Mouse (Mus musculus) frontal cortex, postnatal 10 days (tissue): Measurements from ENCODE around the gene Tmem97.
"Not testable (repeated sequence)": the region's sequence is repeated elsewhere in the genome, so short reads cannot be mapped to it uniquely, and the experiment has no call there.

Experiments used
- DNase-seq, 2 experiments: peaks; one replicate each; pipeline ENCODE4 v3.0.0; 2022; ENCODE audit warnings: low spot score in 2 of 2, mixed read lengths in 1 of 2

Tmem97 gene

DNA sequence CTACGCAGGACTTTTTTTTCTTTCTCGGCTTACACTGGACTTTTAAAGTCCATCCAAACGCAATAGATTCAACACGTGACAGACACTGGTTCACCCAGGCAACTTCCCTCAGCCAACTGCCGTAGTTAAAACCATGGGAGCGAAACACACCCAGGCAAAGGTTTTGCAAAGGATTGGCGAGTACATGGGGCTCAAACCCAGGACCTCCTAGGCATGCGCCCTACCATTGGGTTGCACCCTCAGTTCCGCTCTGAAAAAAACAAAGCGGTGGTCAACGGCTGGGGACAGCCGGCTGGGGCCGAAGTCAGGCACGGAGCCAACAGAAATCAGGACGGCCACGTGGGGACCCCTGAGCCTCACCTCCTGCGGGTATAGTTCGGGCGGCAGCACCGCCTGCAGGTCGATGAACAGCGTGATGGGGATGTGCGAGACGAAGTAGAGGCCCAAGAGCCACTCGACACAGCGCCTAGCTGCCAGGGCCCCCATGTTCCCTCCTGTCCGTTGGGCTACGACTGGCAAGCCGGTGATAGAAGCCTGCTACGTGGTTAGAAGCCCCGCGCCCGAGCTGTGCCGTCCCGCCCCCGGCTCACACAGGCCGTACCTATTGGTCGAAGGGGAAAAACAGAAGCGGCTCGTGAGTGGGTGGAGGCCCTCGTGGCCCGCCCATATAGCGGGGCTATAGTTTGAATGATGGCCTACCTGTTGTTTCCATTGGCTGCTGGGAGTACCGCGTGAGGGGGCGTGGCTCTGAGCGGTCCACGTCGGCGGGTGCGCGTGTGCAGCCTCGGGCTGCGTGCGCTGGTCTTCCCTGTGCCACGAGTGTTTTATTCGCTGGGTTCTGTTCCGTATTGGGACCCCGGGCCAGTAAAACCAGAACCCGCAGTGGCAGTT is at the start of gene Tmem97:
Gene Tmem97, minus strand, starts transcription at position 610 of the 891 bp plus-strand sequence.
- DNase-seq = peak; percentile 96 to 98

- no peak for DNase-seq
Measured at GRCm38 (mm10) chr11:78600051-78600450, 49.5 kb upstream of the Tmem97 start.

DNA sequence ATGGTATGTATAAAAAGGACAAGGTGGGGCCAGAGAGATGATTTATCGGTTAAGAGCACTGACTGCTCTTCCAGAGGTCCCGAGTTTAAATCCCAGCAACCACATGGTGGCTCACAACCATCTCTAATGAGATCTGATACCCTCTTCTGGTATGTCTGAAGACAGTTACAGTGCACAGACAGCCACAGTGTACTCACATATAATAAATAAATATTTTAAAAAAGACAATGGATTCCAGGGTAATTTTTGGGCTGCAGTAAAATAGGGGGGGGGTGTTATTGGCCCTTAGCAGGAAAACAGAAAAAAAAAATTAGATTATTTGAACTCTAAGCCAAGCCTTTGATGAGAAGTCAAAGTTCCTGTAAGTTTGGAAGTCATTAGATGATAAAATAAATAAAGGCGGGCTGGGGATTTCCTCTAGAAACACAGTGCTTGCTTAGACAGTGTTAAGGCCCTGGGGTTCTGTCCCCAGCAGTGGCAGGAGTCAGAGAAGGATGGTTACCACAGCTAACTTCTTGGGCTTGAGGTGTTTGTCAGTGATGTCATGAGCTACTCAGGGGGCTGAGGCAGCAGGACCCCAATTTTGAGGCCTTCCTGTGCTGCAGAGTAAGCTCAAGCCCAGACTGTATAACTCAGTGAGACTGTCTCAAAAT is 48.3 kb upstream of the Tmem97 start:
- DNase-seq = no peak

DNA sequence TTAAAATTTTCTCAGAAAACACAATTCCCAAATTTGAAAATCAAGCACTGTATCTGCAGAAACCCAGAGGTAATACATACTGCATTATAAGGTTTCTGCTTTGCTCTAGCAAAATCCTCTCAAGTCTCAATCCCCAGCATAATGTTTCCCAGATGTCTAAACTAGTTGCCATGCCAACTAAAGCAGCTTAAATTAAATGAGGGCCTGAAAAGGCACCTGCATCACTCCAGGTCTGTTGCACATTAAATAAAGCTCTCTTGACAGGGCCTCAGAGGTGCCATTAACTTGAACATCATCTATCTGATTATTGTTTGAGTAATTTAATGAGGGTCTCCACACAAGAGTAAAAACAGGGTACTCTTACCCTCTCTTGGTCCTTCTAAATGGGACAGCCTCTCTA is 46.2 kb upstream of the Tmem97 start:
- no peak for DNase-seq

- no peak for DNase-seq
Measured at GRCm38 (mm10) chr11:78595773-78596172, 45.2 kb upstream of the Tmem97 start.

DNA sequence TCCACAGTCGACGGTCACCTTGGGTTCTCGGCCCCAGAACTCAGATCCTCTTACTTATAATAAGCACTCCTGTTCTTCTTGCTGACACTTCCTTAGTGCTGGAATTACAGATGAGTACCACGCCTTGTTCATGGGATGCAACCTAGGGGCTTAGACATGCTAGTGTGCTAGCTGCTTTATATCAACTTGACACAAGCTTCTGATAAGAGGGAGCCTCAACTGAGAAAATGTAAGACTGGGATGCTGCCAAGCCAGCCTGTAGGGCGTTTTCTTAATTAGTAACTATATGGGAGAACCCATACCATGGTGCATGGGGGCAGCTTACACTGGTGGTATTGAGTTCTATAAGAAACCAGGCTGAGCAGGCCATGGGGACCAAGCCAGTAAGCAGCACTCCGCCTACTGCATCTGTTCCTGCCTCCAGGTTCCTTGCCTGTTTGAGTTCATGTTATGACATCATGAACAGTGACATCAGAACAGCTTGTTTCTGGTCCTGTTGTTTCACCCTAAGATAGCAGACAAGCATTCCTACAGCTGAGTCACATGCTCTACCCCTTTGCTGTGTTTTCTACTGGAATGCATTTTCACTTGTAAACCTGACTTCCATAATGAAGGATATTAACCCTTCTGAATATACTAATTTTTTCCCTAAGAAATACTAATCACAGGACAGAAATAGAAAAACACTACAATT is 43.8 kb upstream of the Tmem97 start:
- DNase-seq = no peak

- DNase-seq = not testable (repeated sequence)
Measured at GRCm38 (mm10) chr11:78587677-78588076, 37.1 kb upstream of the Tmem97 start.

DNA sequence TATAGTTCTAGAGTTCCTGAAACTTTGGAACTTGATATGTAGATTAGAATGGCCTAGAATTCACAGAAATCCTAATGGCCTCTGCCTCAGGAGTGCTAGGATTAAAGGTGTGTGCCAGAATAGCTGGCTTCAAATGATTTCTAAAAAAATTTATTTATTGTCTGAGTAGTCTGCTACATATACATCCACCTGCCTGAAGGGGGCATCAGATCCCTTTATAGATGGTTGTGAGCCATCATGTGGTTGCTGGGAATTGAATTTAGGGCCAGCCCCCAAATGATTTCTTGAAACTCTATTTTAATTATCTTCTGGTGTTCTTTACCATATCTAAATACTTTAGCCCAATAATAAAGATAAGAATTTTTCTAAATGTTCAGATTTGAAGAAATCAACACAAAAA is 35.5 kb upstream of the Tmem97 start:
- no peak for DNase-seq

DNA sequence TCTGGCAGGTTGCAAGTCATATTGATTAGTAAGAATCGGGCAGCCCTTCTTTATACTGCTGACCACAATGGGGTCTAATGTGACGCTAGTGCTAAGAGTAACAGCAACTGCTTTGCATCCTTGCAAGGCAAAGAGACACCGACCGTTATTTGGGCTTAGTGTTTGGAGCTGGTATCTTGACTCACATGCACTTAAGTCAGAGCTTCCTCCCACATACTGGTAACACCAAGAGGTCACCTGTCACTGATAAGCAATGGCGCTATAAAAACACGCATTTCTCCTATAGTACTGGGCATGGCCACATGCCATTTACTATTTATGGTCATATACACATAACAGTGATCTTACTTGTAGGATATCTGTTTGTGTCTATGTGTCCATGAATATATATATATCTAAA is 32.3 kb upstream of the Tmem97 start:
- no peak for DNase-seq

DNA sequence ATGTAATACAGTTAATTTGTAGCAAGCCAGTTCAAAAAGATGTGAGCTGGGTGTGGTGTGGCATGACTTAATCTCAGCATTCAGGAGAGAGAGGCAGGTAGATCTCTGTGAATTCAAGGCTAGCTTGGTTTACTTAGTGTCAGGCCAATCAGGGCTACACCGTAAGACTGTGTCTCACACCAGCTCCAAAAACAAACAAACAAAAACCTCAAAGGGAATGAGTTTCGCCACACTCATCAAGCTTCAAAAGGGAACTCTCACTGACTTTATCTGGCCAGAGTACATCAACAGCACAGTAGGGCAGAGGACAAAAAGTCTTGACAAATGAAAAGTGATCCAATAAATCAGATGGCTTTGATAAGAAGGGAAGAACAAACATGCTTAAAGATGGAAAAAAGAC is 24.4 kb upstream of the Tmem97 start:
- DNase-seq = no peak

GRCm38 (mm10) chr11:78574536-78574935 is 24.0 kb upstream of the Tmem97 start:
- DNase-seq = no peak

- not testable (repeated sequence) for DNase-seq
Measured at GRCm38 (mm10) chr11:78574031-78574430, 23.5 kb upstream of the Tmem97 start.

DNA sequence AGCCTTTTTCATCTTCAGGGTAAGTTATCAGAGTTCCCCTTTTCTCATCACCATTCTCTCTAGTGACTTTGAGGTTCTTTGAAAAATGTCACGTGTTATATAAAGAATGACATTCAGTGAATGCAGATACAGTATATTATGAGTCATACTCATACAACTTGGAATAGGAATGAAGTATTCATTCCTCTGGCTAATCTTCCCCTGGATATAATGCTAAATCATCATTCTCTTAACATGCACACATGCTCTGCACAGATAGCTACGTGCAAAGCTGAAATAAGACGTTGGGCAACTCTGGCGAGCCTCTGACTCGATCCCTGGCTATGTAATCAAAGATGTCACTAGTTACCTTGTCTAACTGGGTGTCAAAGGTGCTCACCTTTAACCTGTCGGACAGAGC is 21.3 kb upstream of the Tmem97 start:
- DNase-seq = no peak

- DNase-seq = no peak
Measured at GRCm38 (mm10) chr11:78571441-78571840, 20.9 kb upstream of the Tmem97 start.

GRCm38 (mm10) chr11:78569806-78570205 is 19.2 kb upstream of the Tmem97 start:
- no peak for DNase-seq

- DNase-seq = no peak
Measured at GRCm38 (mm10) chr11:78568827-78569226, 18.2 kb upstream of the Tmem97 start.

DNA sequence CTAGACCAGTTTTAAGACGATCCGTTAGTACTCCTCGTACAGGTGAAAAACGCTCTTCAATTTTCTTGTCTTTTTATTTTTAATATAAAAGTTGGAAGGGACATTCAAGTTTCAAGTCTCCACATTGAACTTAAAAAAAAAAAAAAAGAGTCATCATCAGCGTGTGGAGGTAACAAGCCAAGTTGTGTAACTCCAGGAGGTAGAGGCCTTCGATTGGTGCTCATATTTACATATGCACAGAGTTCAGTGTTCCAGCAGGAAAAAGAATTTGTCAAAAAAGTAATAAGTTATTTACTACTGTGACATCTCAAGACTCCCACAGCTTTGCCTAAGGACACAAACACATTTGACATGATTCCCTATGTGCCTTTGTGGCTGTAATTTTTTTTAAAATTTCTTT is 17.0 kb upstream of the Tmem97 start:
- no peak for DNase-seq

DNA sequence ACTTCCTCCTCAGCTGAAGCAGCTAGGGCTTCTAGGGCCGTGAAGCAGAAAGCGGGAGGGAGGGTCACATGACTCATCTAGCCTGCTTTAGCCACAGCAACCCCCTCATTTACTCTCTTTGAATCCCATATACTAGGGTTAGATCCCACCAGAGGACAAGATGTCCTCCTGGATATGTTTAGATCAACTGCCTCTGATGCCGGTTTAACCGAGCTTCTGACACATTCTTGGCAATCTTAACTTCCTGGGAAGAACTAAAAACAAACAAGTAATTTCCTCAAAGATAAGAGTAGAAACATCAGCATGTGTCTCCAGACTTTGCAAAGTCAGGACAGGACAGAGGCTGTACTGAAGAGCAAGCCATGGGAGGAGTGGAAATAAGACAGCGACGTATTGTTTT is 16.2 kb upstream of the Tmem97 start:
- no peak for DNase-seq

GRCm38 (mm10) chr11:78560447-78560846 is 9.9 kb upstream of the Tmem97 start:
- DNase-seq = peak; percentile 57 to 72

DNA sequence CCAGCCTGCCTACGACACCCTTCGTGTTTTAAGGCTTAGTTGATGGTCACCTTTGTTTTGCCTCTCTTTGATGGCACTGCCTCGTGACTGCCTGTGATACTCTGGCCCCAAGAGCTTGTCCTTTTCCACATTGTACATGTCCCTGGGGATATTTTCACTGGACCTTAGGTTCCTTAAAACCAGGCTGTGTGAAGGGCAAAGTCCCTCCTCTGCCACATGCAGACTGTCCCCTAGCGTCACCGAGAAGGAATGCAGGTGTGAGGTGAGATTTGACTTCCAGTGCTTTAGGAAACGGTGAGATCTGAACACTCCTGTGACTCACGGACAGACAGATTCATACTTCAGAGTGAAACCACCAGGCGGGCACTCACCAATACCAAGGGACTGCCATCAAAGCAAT is 6.7 kb upstream of the Tmem97 start:
- DNase-seq = no peak

- DNase-seq = no peak
Measured at GRCm38 (mm10) chr11:78556070-78556469, 5.5 kb upstream of the Tmem97 start.

GRCm38 (mm10) chr11:78555623-78556022 is 5.0 kb upstream of the Tmem97 start:
- no peak for DNase-seq

- DNase-seq = no peak
Measured at GRCm38 (mm10) chr11:78551059-78551398, 452 bp upstream of the Tmem97 start.
